Mouse (Mus musculus) ES-Bruce4 (cell line): ENCODE measurements around the gene Msi2. TPM values are rescaled to one million over a fixed set of nuclear protein-coding genes. Genes with fewer than 3 reads are reported as not detected.

Experiments
- H3K27ac ChIP-seq: 2 replicates; pipeline ENCODE4 v1.5.1; 2012; ENCODE audit warnings: low read length, inconsistent platforms; ENCODE audit not compliant: insufficient read depth
- H3K27me3 ChIP-seq: 2 replicates; pipeline ENCODE4 v1.6.1; 2012; ENCODE audit warnings: mild to moderate bottlenecking, low read length, inconsistent platforms; ENCODE audit not compliant: control insufficient read depth, poor library complexity, insufficient read depth, severe bottlenecking
- H3K36me3 ChIP-seq: 2 replicates; pipeline ENCODE4 v1.6.1; 2012; ENCODE audit warnings: inconsistent platforms, mild to moderate bottlenecking, low read length, moderate library complexity; ENCODE audit not compliant: control insufficient read depth, poor library complexity, insufficient read depth, severe bottlenecking
- H3K4me1 ChIP-seq: one replicate; pipeline ENCODE4 v1.8.1; 2011; ENCODE audit warnings: low read length; ENCODE audit not compliant: control insufficient read depth, insufficient read depth
- H3K4me3 ChIP-seq: 2 replicates; pipeline ENCODE4 v1.5.1; 2011; ENCODE audit warnings: low read depth, mild to moderate bottlenecking, low read length
- H3K9ac ChIP-seq: 2 replicates; pipeline ENCODE4 v1.6.1; 2012; ENCODE audit warnings: low read depth, mild to moderate bottlenecking, inconsistent platforms; ENCODE audit not compliant: poor library complexity, severe bottlenecking
- H3K9me3 ChIP-seq: replicated peaks from 2 replicates; pipeline ENCODE4 v1.6.1; 2012; ENCODE audit warnings: mild to moderate bottlenecking, low read length, inconsistent platforms; ENCODE audit not compliant: control insufficient read depth, poor library complexity, insufficient read depth, severe bottlenecking
- CTCF ChIP-seq: IDR thresholded peaks from one replicate; pipeline ENCODE4 v1.8.1; 2011; ENCODE audit warnings: low read depth, low read length
- EP300 ChIP-seq: IDR thresholded peaks from 2 replicates; pipeline ENCODE4 v1.6.1; 2011; ENCODE audit warnings: low read depth, low read length; ENCODE audit not compliant: insufficient read depth
- POLR2A ChIP-seq: IDR thresholded peaks from one replicate; pipeline ENCODE4 v1.8.1; 2011; ENCODE audit warnings: low read length; ENCODE audit not compliant: insufficient read depth
- polyA plus RNA-seq: library from polyadenylated mRNA; stranded (reverse); fragments of >200 nt; gene quantifications from 2 replicates; pipeline ENCODE4 v1.2.4, GENCODE M21; 2011; ENCODE audit warnings: low read depth; ENCODE audit not compliant: missing spikeins, insufficient read depth, insufficient read length

Msi2 gene
- polyA plus RNA-seq, 1 experiment: 110 TPM

DNA sequence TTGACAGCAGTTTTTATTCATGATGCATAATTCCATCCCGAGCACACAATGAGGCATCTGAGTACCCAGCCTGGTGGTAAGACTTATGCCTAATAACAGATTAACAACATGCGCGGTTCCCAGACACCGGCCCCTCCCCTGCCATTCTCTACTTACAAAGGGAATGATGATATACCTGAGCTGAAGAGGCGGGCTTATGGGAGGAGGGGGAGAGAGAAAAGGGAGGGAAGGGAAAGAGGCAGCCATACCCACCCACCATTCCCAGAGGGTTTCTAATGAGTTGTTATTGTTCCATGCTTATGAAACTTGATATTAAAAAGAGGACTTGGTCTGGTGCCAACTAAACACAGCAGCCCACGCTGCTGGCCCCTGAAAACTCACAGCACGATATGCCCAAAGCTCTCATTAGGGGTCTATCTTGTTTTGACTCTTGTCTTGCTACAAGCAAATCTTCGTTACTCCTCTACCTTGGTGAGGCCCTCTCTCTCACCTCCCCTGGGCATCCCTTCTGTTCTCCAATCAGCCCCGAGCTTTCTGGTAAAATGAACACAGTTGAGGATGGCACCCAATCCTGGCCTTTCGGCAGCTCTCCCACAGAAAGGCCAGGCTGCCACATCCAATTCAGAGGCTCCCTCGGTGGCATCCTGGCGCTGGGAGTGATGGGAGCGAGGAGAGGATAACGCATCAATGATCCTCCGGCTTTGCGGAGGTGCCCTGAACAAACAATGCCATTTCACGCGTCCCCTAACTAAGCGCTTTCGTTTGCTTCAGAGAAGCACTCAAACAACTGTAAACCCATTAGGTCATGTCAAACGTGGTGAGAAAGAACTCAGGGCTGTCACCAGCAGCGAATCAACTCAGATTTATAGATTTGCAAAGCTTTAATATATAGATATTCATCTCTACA lies 286.7 kb downstream of the Msi2 start:
- no peaks in the 10 kb centered on the region for H3K36me3 ChIP-seq
- no peak overlapping the region for H3K27ac ChIP-seq
- peaks cover 3% of the 10 kb centered on the region for H3K4me1 ChIP-seq
- H3K9ac ChIP-seq: no peak overlapping the region
- no peak for TF ChIP-seq CTCF
- no peak for TF ChIP-seq EP300
- TF ChIP-seq POLR2A: no peak
- no peaks in the 10 kb centered on the region for H3K9me3 ChIP-seq
- no peak overlapping the region for H3K4me3 ChIP-seq
- no peaks in the 10 kb centered on the region for H3K27me3 ChIP-seq

DNA sequence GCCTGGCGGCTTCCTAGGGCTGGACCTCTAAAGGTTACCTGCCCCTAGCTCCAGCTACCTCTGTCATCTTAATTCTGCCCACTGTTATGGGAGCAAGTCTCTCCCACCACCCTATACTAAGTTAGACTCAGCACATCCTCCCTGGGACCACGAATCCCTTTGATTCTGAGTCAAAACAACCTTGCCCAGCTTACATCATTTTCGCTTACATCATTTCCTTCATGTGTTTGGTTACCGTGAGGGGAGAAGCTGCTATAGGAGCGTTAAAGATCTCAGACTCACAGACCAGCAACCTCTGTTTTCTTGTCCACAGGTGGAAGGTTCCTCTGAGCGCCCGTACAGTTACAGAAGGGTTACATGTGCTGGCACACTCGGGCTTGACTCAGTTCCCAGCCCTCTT lies 288.0 kb downstream of the Msi2 start:
- peaks cover 3% of the 10 kb centered on the region for H3K4me1 ChIP-seq
- no peaks in the 10 kb centered on the region for H3K36me3 ChIP-seq
- no peaks in the 10 kb centered on the region for H3K27me3 ChIP-seq

DNA sequence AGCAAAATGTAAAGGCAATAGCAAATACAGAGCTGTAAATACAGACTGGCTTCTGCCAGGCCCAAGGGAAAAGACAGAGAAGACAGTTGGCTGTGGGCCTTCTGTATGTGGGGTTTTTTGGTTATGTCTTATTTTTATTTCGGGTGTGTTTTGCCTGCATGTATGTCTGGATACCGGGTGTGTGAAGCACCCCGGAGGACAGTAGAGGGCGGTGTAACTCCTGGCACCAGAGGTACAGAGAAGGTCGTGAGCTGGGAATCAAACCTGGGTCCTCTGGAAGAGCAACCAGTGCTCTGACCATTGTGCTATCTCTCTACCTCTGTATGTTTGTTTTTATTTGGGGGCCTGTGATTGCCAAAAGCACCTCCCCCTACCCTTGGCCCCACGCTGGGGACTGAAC lies 288.6 kb downstream of the Msi2 start:
- Histone ChIP-seq H3K9ac (no peak overlapping the region), H3K27ac (no peak overlapping the region), H3K27me3 (no peaks in the 10 kb centered on the region), H3K4me3 (no peak overlapping the region), H3K4me1 (peaks cover 3% of the 10 kb centered on the region), H3K36me3 (no peaks in the 10 kb centered on the region), H3K9me3 (no peaks in the 10 kb centered on the region)
- no peak for TF ChIP-seq EP300
- TF ChIP-seq CTCF: peak; percentile 67
- TF ChIP-seq POLR2A: no peak

More for the DNA sequence above, 288.0 kb downstream of the Msi2 start:
- no peak for TF ChIP-seq POLR2A
- no peak for TF ChIP-seq EP300
- no peak for TF ChIP-seq CTCF
- no peaks in the 10 kb centered on the region for H3K9me3 ChIP-seq
- no peak overlapping the region for H3K4me3 ChIP-seq
- no peak overlapping the region for H3K9ac ChIP-seq
- H3K27ac ChIP-seq: no peak overlapping the region

DNA sequence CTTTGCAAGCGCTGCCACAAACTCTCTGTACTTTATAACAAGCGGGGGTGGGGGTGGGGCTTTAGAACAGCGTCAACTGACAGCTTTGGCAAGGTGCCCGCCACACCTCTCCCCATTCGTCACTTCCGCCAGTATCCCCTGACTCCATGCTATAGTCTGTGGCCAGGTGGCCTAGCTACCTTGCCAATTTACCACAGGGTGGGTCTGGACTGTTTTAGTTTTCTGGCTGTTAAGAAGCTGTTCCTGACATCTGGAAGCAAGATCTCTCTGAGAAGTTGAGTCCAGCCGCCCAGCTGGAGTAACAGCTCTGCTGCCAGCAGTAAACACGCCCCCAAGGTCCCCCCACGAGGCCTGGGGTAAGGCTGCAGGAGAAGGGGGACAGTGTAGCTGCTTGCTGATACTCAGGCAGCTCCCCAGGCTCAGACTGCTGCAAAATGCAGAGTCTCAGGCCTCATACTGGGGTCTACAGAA lies 292.6 kb downstream of the Msi2 start:
- no peak for TF ChIP-seq CTCF
- TF ChIP-seq EP300: no peak
- TF ChIP-seq POLR2A: no peak
- Histone ChIP-seq H3K27ac (no peak overlapping the region), H3K4me3 (no peak overlapping the region), H3K36me3 (no peaks in the 10 kb centered on the region), H3K9ac (no peak overlapping the region), H3K9me3 (no peaks in the 10 kb centered on the region), H3K27me3 (no peaks in the 10 kb centered on the region), H3K4me1 (peaks cover 3% of the 10 kb centered on the region)

DNA sequence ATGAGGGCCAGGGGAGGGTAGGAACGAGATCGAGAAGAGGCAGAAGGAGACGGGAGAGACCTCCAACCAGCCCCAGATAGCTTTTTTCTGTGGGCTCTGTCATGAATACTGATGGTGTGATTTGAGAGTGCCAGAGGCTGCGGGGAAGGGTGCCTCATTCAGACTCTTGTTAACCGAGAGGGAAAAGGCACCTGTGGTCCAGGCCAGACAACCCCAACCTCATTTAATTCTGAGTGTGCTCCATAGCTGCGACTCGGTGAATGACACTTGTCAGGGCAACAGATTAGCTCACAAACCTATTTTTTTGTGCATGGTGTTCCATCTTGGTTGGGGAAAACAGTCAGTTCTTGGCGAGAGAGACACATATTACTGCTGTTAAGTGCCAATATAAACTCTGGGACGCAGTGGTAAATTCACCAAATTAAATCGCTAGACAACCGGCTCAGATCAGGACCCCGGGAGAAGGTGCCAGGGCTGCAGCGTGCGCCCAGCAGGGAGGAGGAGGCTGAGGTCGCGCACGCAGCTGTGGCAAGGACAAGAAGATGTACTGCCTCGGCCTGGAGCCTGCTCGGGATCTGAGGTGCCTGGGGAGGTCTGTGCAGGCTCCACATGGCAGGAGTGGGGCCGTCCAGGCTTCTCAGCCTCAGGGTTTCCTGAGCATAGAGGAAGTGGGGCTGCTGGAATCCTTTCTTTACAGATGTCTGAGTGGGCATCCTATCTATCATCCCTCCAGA lies 294.1 kb downstream of the Msi2 start:
- no peak for TF ChIP-seq EP300
- no peak overlapping the region for H3K9ac ChIP-seq
- no peak overlapping the region for H3K4me3 ChIP-seq
- no peaks in the 10 kb centered on the region for H3K9me3 ChIP-seq
- no peak overlapping the region for H3K27ac ChIP-seq
- no peaks in the 10 kb centered on the region for H3K36me3 ChIP-seq
- peaks cover 6% of the 10 kb centered on the region for H3K4me1 ChIP-seq
- H3K27me3 ChIP-seq: no peaks in the 10 kb centered on the region

DNA sequence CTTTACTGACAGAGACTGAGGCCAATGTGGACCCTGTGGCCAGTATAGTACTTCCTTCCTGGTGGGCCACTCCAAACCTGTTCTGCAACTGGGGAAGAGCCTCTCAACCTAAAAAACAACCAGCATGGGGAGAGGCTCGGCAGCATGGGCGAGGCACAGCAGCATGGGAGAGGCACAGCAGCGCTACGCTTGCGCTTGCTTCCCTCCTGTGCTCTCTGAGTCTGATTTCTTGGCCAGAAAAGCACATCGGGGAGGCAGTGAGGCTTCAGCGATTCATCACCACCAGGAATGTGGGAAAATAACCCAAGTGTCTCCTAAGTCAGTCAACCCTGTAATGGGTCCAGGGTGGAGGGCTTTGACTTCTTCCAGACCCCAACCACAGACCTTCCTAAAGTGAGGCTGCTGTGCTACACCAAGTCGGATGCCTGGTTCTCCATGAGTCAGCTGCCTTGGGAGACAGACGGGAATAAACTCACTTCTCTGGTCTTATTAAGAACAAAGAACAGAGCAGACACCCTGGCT lies 297.2 kb downstream of the Msi2 start:
- TF ChIP-seq POLR2A: no peak
- TF ChIP-seq CTCF: no peak
- no peak for TF ChIP-seq EP300
- Histone ChIP-seq H3K27ac (0 out of 2 replicates have a peak overlapping the region, but pooled peaks have one; percentile 29), H3K4me3 (no peak overlapping the region), H3K27me3 (no peaks in the 10 kb centered on the region), H3K4me1 (peaks cover 3% of the 10 kb centered on the region), H3K9me3 (no peaks in the 10 kb centered on the region), H3K36me3 (no peaks in the 10 kb centered on the region), H3K9ac (no peak overlapping the region)
